Mouse (Mus musculus) kidney, adult 2 months (tissue): ENCODE results near the gene Cpa3.

ENCODE experiments used
- CTCF ChIP-seq: fragments of 200-500 bp; conservative IDR thresholded peaks from 2 replicates; pipeline ENCODE4 v1.5.1; 2011; ENCODE audit warnings: low read depth, mild to moderate bottlenecking, control low read depth, low read length, moderate library complexity, mixed read lengths; ENCODE audit not compliant: insufficient read depth, insufficient read length
- POLR2A ChIP-seq: fragments of 200-500 bp; IDR thresholded peaks from one replicate; pipeline ENCODE4 v1.6.1; 2011; ENCODE audit warnings: low read depth, low read length, control low read depth

- no peak for TF ChIP-seq CTCF
- no peak for TF ChIP-seq POLR2A
Observed at GRCm38 (mm10) chr3:20167487-20167886, 74.5 kb downstream of the Cpa3 start.
